Mouse (Mus musculus): ENCODE measurements at regions not wholly inside any gene's neighbourhood (a gene's known extent, or its start where the extent isn't known, plus 50 kb on each side); places are given as distances from the start of the nearest gene placed in this dataset.

DNA sequence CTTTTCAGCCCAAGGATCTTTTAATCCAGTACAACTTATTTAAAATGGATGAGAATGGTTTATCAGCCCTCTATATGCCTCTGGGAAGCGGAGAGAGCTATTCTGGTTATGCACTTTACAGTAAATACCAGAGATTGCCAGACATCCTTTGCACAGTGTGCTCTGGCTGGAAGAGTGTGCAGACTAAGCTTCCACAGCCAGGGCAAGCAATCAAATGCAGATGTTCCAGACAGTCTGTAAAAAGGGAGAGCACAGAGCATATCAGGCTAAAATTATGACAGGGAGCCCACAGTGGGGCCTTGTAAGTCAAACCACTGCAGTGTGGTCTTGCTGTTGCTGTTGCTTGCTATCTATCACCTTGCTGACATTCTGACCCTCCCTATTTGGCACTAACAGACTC is 288.6 kb downstream of the Ostf1 start:
- TF ChIP-seq ELF1 (IDR thresholded peaks at IDR 0.05; ENCODE audit: low read depth, low read length) = no peak
- TF ChIP-seq CTCF (conservative IDR thresholded peaks at IDR 0.05 in 1 of 2, IDR thresholded peaks at IDR 0.05 in 1 of 2; ENCODE audit: low read depth in 2 of 2, low read length in 2 of 2) = no peak
- no peak for TF ChIP-seq ZMIZ1 (IDR thresholded peaks at IDR 0.05; ENCODE audit: low read depth, low read length)
- TF ChIP-seq NELFE (IDR thresholded peaks at IDR 0.05; ENCODE audit: low read depth, low read length) = no peak
- no peak for TF ChIP-seq NRF1 (IDR thresholded peaks at IDR 0.05; ENCODE audit: low read depth, low read length)
- TF ChIP-seq TCF12 (IDR thresholded peaks at IDR 0.05; ENCODE audit: low read depth, low read length) = no peak
- TF ChIP-seq POLR2A (IDR thresholded peaks at IDR 0.05; ENCODE audit: low read depth, low read length) = no peak
- TF ChIP-seq MAX (IDR thresholded peaks at IDR 0.05; ENCODE audit: low read length) = no peak
- TF ChIP-seq PAX5 (IDR thresholded peaks at IDR 0.05; ENCODE audit: low read length) = no peak
- no peak for TF ChIP-seq TBP (conservative IDR thresholded peaks at IDR 0.05; ENCODE audit: low read depth, low read length)
- no peak for TF ChIP-seq ZC3H11A (IDR thresholded peaks at IDR 0.05; ENCODE audit: low read depth, low read length)
- no peak for TF ChIP-seq CHD1 (IDR thresholded peaks at IDR 0.05; ENCODE audit: low read depth, low read length)
- TF ChIP-seq ZNF384 (IDR thresholded peaks at IDR 0.05; ENCODE audit: low read depth, low read length) = no peak
- no peak for TF ChIP-seq MAFK (IDR thresholded peaks at IDR 0.05; ENCODE audit: insufficient replicate concordance, low read length)
- no peak for TF ChIP-seq ZKSCAN1 (IDR thresholded peaks at IDR 0.05; ENCODE audit: borderline replicate concordance, low read depth, low read length)
- TF ChIP-seq E2F4 (IDR thresholded peaks at IDR 0.05; ENCODE audit: insufficient replicate concordance, low read depth, low read length) = no peak
- TF ChIP-seq RAD21 (IDR thresholded peaks at IDR 0.05; ENCODE audit: low read depth, low read length) = no peak

GRCm38 (mm10) chr19:18337819-18338555 is 293.6 kb downstream of the Ostf1 start:
- Histone ChIP-seq H3K9me3 (replicated peaks; ENCODE audit: low read length) (no peaks in the 10 kb centered on the region), H3K4me1 (ENCODE audit: control insufficient read depth in 1 of 2, insufficient read depth in 2 of 2) (peaks cover 16 to 45% of the 10 kb centered on the region in 2 experiments), H3K9ac (ENCODE audit: insufficient read depth, low read depth) (no peak overlapping the region), H3K36me3 (replicated peaks in 1 of 2; ENCODE audit: control insufficient read depth in 1 of 2, insufficient read depth in 1 of 2, low read length in 1 of 2) (no peaks in the 10 kb centered on the region), H3K27me3 (replicated peaks) (no peaks in the 10 kb centered on the region), H3K79me2 (replicated peaks; ENCODE audit: control insufficient read depth, extremely low read depth, insufficient read depth, poor library complexity, severe bottlenecking) (no peaks in the 10 kb centered on the region), H3K4me2 (ENCODE audit: insufficient read depth, low read depth, poor library complexity, severe bottlenecking) (no peak overlapping the region), H3K4me3 (replicated peaks in 1 of 3; ENCODE audit: low read depth in 2 of 3, low read length in 2 of 3, poor library complexity in 1 of 3) (no peak overlapping the region), H3K27ac (ENCODE audit: insufficient read depth, low read depth) (no peak overlapping the region)
- TF ChIP-seq RCOR1 (conservative IDR thresholded peaks at IDR 0.05; ENCODE audit: low read depth, low read length) = no peak
- no peak for TF ChIP-seq CTCF (conservative IDR thresholded peaks at IDR 0.05 in 1 of 2, IDR thresholded peaks at IDR 0.05 in 1 of 2; ENCODE audit: low read depth in 2 of 2, low read length in 2 of 2)
- no peak for TF ChIP-seq POLR2AphosphoS2 (IDR thresholded peaks at IDR 0.05; ENCODE audit: low read depth, low read length)
- no peak for TF ChIP-seq ELF1 (IDR thresholded peaks at IDR 0.05; ENCODE audit: low read depth, low read length)
- TF ChIP-seq BHLHE40 (IDR thresholded peaks at IDR 0.05; ENCODE audit: low read depth, low read length) = no peak
- no peak for TF ChIP-seq IRF4 (IDR thresholded peaks at IDR 0.05; ENCODE audit: low read depth, low read length)
- TF ChIP-seq MAFK (IDR thresholded peaks at IDR 0.05; ENCODE audit: insufficient replicate concordance, low read length) = no peak
- no peak for TF ChIP-seq EP300 (IDR thresholded peaks at IDR 0.05; ENCODE audit: low read length)
- no peak for TF ChIP-seq MAZ (IDR thresholded peaks at IDR 0.05; ENCODE audit: low read depth, low read length)
- no peak for TF ChIP-seq ZC3H11A (IDR thresholded peaks at IDR 0.05; ENCODE audit: low read depth, low read length)
- TF ChIP-seq NELFE (IDR thresholded peaks at IDR 0.05; ENCODE audit: low read depth, low read length) = no peak
- TF ChIP-seq USF1 (IDR thresholded peaks at IDR 0.05; ENCODE audit: low read depth, low read length) = no peak
- no peak for TF ChIP-seq NRF1 (IDR thresholded peaks at IDR 0.05; ENCODE audit: low read depth, low read length)
- TF ChIP-seq GABPA (IDR thresholded peaks at IDR 0.05; ENCODE audit: insufficient replicate concordance, low read depth, low read length) = no peak
- TF ChIP-seq MYC (IDR thresholded peaks at IDR 0.05; ENCODE audit: low read depth, low read length) = no peak
- no peak for DNase-seq (ENCODE audit: extremely low read depth)
- dilution Hi-C loops (cut with MboI; ENCODE audit: extremely low pct_ligation_motif_present, extremely low pct_unique_long_range_greater_than_20kb, low sequenced_read_pairs) = no loop called here
- in situ Hi-C loops (cut with MboI; ENCODE audit: low pct_ligation_motif_present, low pct_unique_long_range_greater_than_20kb, low sequenced_read_pairs) = no loop called here

More for the DNA sequence above, 288.6 kb downstream of the Ostf1 start:
- no peak overlapping the region for H3K27ac ChIP-seq (ENCODE audit: insufficient read depth, low read depth)
- no peaks in the 10 kb centered on the region for H3K27me3 ChIP-seq (replicated peaks)
- in situ Hi-C loops (cut with MboI; ENCODE audit: low pct_ligation_motif_present, low pct_unique_long_range_greater_than_20kb, low sequenced_read_pairs) (no loop called here), dilution Hi-C loops (cut with MboI; ENCODE audit: extremely low pct_ligation_motif_present, extremely low pct_unique_long_range_greater_than_20kb, low sequenced_read_pairs) (no loop called here)
- DNase-seq (ENCODE audit: extremely low read depth) = no peak
- H3K79me2 ChIP-seq (replicated peaks; ENCODE audit: control insufficient read depth, extremely low read depth, insufficient read depth, poor library complexity, severe bottlenecking) = no peaks in the 10 kb centered on the region
- H3K4me1 ChIP-seq (ENCODE audit: control insufficient read depth in 1 of 2, insufficient read depth in 2 of 2) = peaks cover 0 to 11% of the 10 kb centered on the region in 2 experiments; a peak in 1 of 4 replicates
- no peak overlapping the region for H3K4me2 ChIP-seq (ENCODE audit: insufficient read depth, low read depth, poor library complexity, severe bottlenecking)
- no peak overlapping the region for H3K4me3 ChIP-seq (replicated peaks in 1 of 3; ENCODE audit: low read depth in 2 of 3, low read length in 2 of 3, poor library complexity in 1 of 3)
- no peaks in the 10 kb centered on the region for H3K36me3 ChIP-seq (replicated peaks in 1 of 2; ENCODE audit: control insufficient read depth in 1 of 2, insufficient read depth in 1 of 2, low read length in 1 of 2)
- no peak overlapping the region for H3K9ac ChIP-seq (ENCODE audit: insufficient read depth, low read depth)
- no peaks in the 10 kb centered on the region for H3K9me3 ChIP-seq (replicated peaks; ENCODE audit: low read length)
